Mouse (Mus musculus): ENCODE measurements at regions not wholly inside any gene's neighbourhood (a gene's known extent, or its start where the extent isn't known, plus 50 kb on each side); places are given as distances from the start of the nearest gene placed in this dataset.

GRCm38 (mm10) chr7:110708781-110709180 lies 59.2 kb upstream of the Ampd3 start:
- no peak for TF ChIP-seq POLR2A (IDR thresholded peaks at IDR 0.05; ENCODE audit: low read depth, low read length)
- no peak for TF ChIP-seq CTCF (IDR thresholded peaks at IDR 0.05; ENCODE audit: borderline replicate concordance, insufficient read depth, low read length)
